Mouse (Mus musculus) brain, embryonic 14.5 days (tissue): ENCODE data around the gene Pdik1l.

Source experiments
- CTCF ChIP-seq: fragments of 200-500 bp; IDR thresholded peaks from 2 replicates; pipeline ENCODE4 v1.5.1; 2012; ENCODE audit warnings: inconsistent platforms, mild to moderate bottlenecking, moderate library complexity, borderline replicate concordance; ENCODE audit not compliant: insufficient read depth, insufficient read length; ENCODE audit errors: extremely low read depth
- POLR2A ChIP-seq: fragments of 200-500 bp; IDR thresholded peaks from 2 replicates; pipeline ENCODE4 v1.6.1; 2012; ENCODE audit warnings: mild to moderate bottlenecking, inconsistent platforms, borderline replicate concordance; ENCODE audit not compliant: poor library complexity, insufficient read depth, insufficient read length, severe bottlenecking; ENCODE audit errors: extremely low read depth

- TF ChIP-seq CTCF, result no peak
- TF ChIP-seq POLR2A, result no peak
These were observed 50.0 kb downstream of the Pdik1l start for GRCm38 (mm10) chr4:134237582-134238278.
